Mouse (Mus musculus): Measurements from ENCODE around the gene Col4a2. TPM values are rescaled to one million over a fixed set of nuclear protein-coding genes. Genes with fewer than 3 reads are reported as not detected.

Col4a2 gene
- total RNA-seq, 2 experiments from 2014 or later: 76.7 to 80.6 TPM

DNA sequence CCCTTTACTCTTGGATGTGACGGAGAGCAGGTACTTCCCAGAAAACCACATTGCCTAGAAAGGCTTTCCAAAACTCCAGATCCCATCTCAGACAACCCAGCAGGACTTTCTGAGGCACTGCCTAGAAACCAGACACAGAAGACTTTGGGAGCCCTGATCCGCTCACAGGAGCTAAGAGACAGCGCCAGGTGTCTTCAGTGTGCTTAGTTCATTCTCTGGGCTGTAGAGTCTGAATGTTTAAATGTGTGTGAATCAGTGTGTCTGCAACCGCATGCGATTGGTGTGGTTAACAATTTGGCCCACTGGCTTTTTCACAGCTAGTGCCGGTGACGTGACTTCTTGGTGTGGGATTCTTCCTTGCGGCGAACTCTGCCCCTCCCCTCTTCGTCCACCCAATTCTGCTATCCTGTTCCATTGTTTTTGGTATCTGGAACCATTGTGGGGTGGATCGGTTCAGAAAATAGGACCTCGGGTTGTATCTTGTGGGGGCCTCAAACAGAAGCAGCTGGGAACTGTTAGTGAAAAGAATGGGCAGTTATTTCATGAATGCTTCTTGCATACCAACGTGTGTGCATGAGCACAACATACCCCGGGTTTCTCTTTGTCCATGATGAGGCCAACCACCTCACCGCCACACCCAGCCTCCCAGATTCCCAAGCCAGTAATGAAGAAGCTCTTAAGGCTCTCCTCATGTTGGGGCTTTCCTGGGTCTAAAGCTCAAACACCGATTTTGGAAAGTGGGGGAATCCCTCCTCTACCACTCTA lies 2.8 kb downstream of the Col4a2 start:
- no peak for DNase-seq (ENCODE audit: extremely low spot score in 1 of 2, low spot score in 2 of 2)
- intact Hi-C loops (cut with DNase I): no loop called here

- intact Hi-C loops (cut with DNase I): no loop called here
Observed at GRCm38 (mm10) chr8:11316118-11316517, 3.5 kb downstream of the Col4a2 start.

DNA sequence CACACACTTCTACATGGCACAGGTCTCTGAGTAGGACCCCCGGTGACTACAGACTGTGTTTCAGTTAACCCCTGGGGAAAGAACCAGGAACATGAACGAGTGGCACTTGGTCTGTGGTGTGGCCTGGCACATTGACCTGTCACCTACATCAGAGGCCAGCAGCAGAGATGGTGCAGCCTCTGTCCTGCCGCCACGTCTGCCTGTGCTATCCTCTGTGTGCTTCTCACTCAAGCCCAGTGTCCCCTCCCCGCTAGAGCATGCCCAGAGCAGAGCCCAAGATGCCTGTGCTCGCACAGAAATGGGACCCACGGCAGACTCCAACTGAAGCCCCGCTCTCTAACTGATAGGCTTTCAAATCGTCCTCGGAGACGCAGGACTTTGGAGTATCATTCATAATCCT lies 6.8 kb downstream of the Col4a2 start:
- intact Hi-C loops (cut with DNase I): no loop called here
- DNase-seq (ENCODE audit: extremely low spot score in 1 of 2, low spot score in 2 of 2): no peak

More at GRCm38 (mm10) chr8:11316118-11316517, 3.5 kb downstream of the Col4a2 start:
- DNase-seq (ENCODE audit: extremely low spot score in 1 of 2, low spot score in 2 of 2): peak in 1 of 2 experiments; percentile 71

DNA sequence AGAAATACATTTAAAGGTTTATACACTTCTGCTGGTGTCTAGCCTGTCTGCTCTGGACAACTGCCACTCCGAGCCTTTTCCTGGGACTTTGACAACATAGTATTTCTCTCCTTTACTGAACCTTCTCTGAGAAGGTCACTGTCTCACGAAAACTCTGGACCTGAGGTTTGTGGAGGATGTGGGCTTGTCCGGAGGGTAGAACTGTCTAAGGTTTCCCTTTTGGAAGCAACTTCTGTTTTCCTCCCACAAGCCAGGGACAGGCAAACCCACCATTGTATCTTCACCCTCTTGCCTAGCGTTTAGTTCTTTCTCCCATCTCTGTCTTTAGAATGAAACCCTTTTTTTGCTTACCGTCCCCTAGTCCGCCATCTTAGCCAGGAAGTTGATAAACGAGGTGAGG lies 9.2 kb downstream of the Col4a2 start:
- intact Hi-C loops (cut with DNase I): no loop called here
- no peak for DNase-seq (ENCODE audit: extremely low spot score in 1 of 2, low spot score in 2 of 2)

GRCm38 (mm10) chr8:11322724-11323585 lies 10.3 kb downstream of the Col4a2 start:
- intact Hi-C loops (cut with DNase I): no loop called here
- DNase-seq (ENCODE audit: extremely low spot score in 1 of 2, low spot score in 2 of 2): peak in 1 of 2 experiments; percentile 41

GRCm38 (mm10) chr8:11323681-11324080 lies 11.1 kb downstream of the Col4a2 start:
- no peak for DNase-seq (ENCODE audit: extremely low spot score in 1 of 2, low spot score in 2 of 2)
- intact Hi-C loops (cut with DNase I): no loop called here

- no peak for DNase-seq (ENCODE audit: extremely low spot score in 1 of 2, low spot score in 2 of 2)
- intact Hi-C loops (cut with DNase I): no loop called here
Observed at GRCm38 (mm10) chr8:11324801-11325395, 12.3 kb downstream of the Col4a2 start.

GRCm38 (mm10) chr8:11327298-11327697 lies 14.7 kb downstream of the Col4a2 start:
- DNase-seq (ENCODE audit: extremely low spot score in 1 of 2, low spot score in 2 of 2): no peak
- intact Hi-C loops (cut with DNase I): no loop called here

- peak in 1 of 2 experiments; percentile 45 for DNase-seq (ENCODE audit: extremely low spot score in 1 of 2, low spot score in 2 of 2)
- intact Hi-C loops (cut with DNase I): no loop called here
Observed at GRCm38 (mm10) chr8:11327722-11328417, 15.3 kb downstream of the Col4a2 start.

DNA sequence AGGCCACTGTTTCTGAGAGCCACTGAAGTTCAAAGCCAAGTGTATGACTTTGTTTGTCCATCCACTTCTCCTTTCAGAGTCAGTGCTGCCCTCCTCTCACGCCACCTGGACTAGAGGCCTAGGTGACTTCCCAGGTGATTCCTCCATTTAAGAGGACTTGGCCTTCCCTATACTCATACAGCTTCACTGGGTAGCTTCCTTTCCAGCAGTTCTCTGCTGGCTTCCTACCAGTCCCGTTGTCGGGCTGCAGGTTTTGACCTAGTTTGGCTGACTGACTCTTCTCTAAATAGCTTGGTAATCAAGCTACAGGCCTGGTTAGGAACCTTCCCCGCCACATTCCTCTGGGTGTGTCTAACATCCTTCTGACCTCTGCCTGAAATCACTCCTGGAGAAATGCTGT lies 19.0 kb downstream of the Col4a2 start:
- intact Hi-C loops (cut with DNase I): no loop called here
- no peak for DNase-seq (ENCODE audit: extremely low spot score in 1 of 2, low spot score in 2 of 2)

GRCm38 (mm10) chr8:11333746-11334145 lies 21.1 kb downstream of the Col4a2 start:
- DNase-seq (ENCODE audit: extremely low spot score in 1 of 2, low spot score in 2 of 2): no peak
- intact Hi-C loops (cut with DNase I): no loop called here

DNA sequence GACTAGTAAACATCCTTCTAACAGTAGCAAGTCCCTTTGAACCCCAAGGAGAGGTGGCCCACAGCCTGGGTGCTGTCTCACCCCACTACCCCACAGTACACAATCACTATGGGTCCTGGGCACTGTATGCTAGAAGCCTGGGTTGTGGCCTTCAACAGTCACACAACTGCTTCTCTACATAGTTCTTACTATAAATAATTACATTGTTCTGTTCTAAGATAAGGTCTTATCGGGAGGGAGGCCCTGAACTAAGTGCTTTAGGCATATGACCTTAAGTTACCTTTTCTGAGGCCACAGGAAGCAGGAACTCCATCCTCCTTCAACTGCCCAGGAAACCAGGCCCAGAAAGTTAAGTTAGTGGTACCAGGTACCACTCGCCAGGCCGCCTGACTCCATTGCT lies 21.9 kb downstream of the Col4a2 start:
- intact Hi-C loops (cut with DNase I): no loop called here
- no peak for DNase-seq (ENCODE audit: extremely low spot score in 1 of 2, low spot score in 2 of 2)

GRCm38 (mm10) chr8:11335238-11335637 lies 22.6 kb downstream of the Col4a2 start:
- DNase-seq (ENCODE audit: extremely low spot score in 1 of 2, low spot score in 2 of 2): no peak
- intact Hi-C loops (cut with DNase I): no loop called here

GRCm38 (mm10) chr8:11336346-11336745 lies 23.7 kb downstream of the Col4a2 start:
- DNase-seq (ENCODE audit: extremely low spot score in 1 of 2, low spot score in 2 of 2): no peak
- intact Hi-C loops (cut with DNase I): no loop called here

DNA sequence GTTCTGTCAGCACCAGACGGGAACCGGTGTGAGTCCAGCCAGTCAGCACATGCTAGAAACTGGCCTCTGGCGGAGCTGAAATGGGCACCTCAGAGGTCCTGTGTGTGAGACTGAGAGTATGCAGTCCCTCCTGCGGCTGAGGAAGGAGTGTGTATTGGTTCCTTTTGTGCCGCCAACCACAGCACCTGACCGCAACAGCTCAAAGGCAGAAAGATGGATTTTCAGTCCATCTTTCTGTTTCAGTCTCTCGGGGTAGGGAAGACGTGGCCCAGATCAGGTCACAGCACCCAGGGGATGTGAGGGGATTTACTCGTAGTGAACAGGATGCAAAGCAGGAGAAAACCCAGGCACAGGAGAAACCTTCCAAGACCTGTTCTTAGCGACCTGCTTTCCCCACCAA lies 25.0 kb downstream of the Col4a2 start:
- no peak for DNase-seq (ENCODE audit: extremely low spot score in 1 of 2, low spot score in 2 of 2)
- intact Hi-C loops (cut with DNase I): no loop called here

GRCm38 (mm10) chr8:11338507-11338906 lies 25.9 kb downstream of the Col4a2 start:
- no peak for DNase-seq (ENCODE audit: extremely low spot score in 1 of 2, low spot score in 2 of 2)
- intact Hi-C loops (cut with DNase I): no loop called here

DNA sequence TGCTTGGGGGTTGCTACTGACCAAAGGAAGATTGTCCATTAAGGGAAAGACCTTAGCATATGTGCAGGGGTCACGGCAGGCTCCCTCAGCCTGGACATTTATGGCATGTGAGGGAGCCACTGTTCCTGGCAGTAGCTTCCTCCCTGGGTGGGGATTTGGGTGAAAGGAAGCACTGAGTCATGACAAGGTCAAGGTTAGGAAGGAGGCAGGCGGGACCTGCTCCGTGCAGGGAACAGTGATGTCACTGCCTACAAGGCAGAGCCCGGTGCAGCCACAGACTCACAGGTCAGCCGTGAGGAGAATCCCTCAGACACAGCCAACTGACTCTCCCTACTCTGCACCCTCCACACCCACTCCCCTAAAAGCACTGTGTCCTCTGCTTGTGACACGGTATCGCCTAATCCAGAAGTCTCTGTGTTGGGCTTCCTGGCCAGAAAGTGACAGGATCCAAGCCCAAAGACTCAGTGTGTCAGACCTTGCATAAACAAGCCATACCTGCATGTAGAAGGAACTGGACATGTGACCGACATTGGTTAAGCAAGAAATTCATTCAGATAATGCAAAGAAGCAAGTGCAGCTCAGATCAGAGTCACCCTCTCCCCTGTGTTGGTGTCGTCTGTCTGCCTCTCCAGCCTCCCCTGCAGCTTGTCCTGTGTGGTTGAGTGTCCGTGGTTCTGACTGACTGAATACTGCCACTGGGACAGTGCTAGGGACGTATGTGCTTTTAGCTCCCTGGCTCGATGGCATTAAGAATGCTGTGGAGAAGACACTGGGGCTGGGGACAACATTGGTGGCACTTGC lies 27.9 kb downstream of the Col4a2 start:
- intact Hi-C loops (cut with DNase I): no loop called here
- DNase-seq (ENCODE audit: extremely low spot score in 1 of 2, low spot score in 2 of 2): no peak

DNA sequence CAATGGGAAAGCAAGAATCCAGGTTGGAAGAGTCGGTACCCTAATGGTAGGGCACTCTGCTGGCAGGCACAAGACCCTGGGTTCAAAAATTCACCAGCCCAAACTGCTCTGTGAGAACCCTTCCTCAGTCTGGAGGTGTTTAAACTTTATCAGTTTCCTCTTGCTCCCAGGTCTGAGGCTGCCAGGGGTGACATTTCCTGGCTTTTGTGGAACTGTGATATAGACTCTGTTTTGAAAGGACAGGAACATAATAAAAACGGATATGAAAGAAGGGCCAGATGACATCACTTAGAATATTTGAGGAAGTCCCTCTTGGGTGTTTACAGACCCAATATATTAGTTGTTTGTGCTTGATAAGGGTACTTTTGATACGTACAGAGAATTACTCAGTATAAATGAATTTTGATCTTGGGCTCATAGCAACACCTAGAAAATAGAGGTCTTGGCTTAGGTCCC lies 28.5 kb downstream of the Col4a2 start:
- DNase-seq (ENCODE audit: extremely low spot score in 1 of 2, low spot score in 2 of 2): no peak
- intact Hi-C loops (cut with DNase I): no loop called here
